Mouse (Mus musculus): ENCODE data around the gene Donson. TPM values are rescaled to one million over a fixed set of nuclear protein-coding genes. Genes with fewer than 3 reads are reported as not detected.
A peak's percentile ranks its signal among the peaks of the same experiment; 100 is the strongest.
"Not testable (repeated sequence)": the region's sequence is repeated elsewhere in the genome, so short reads cannot be mapped to it uniquely, and the experiment has no call there.

Gene Donson
- polyA plus RNA-seq, 1 experiment from 2014 or later: 15.3 TPM

GRCm38 (mm10) chr16:91649781-91650180 is 38.8 kb downstream of the Donson start:
- Histone ChIP-seq H3K9ac (ENCODE audit: low read length) (no peak overlapping the region), H3K27me3 (replicated peaks; ENCODE audit: control insufficient read depth, insufficient read depth, low read length) (no peaks in the 10 kb centered on the region), H3K4me3 (ENCODE audit: low read depth, low read length) (no peak overlapping the region), H3K4me1 (ENCODE audit: control insufficient read depth, insufficient read depth, low read length) (peaks cover 9% of the 10 kb centered on the region), H3K9me3 (replicated peaks; ENCODE audit: control insufficient read depth, low read length) (no peaks in the 10 kb centered on the region), H3K27ac (ENCODE audit: low read depth, low read length) (no peak overlapping the region), H3K36me3 (ENCODE audit: control insufficient read depth, insufficient read depth, low read length) (peaks cover 26% of the 10 kb centered on the region), H3K4me2 (ENCODE audit: low read length) (peak overlapping the region; percentile 31)
- DNase-seq (ENCODE audit: low spot score): no peak
- ATAC-seq: no peak

GRCm38 (mm10) chr16:91649246-91649645 is 39.3 kb downstream of the Donson start:
- Histone ChIP-seq H3K4me2 (ENCODE audit: low read length) (peak overlapping the region; percentile 93), H3K9ac (ENCODE audit: low read length) (peak overlapping the region; percentile 26), H3K27ac (ENCODE audit: low read depth, low read length) (no peak overlapping the region), H3K36me3 (ENCODE audit: control insufficient read depth, insufficient read depth, low read length) (peaks cover 21% of the 10 kb centered on the region), H3K4me1 (ENCODE audit: control insufficient read depth, insufficient read depth, low read length) (peaks cover 9% of the 10 kb centered on the region), H3K4me3 (ENCODE audit: low read depth, low read length) (peak overlapping the region; percentile 73), H3K9me3 (replicated peaks; ENCODE audit: control insufficient read depth, low read length) (no peaks in the 10 kb centered on the region), H3K27me3 (replicated peaks; ENCODE audit: control insufficient read depth, insufficient read depth, low read length) (no peaks in the 10 kb centered on the region)
- DNase-seq (ENCODE audit: low spot score) (no peak), ATAC-seq (no peak)
- WGBS: 59% methylated on average over 3 of the region's 3 CpGs

- H3K9me3 ChIP-seq (replicated peaks; ENCODE audit: control insufficient read depth, low read length): no peaks in the 10 kb centered on the region
- peaks cover 9% of the 10 kb centered on the region for H3K4me1 ChIP-seq (ENCODE audit: control insufficient read depth, insufficient read depth, low read length)
- H3K4me2 ChIP-seq (ENCODE audit: low read length): peak overlapping the region; percentile 93
- H3K36me3 ChIP-seq (ENCODE audit: control insufficient read depth, insufficient read depth, low read length): peaks cover 12% of the 10 kb centered on the region
- ATAC-seq (peak; percentile 65), DNase-seq (ENCODE audit: low spot score) (peak; percentile 67)
- H3K9ac ChIP-seq (ENCODE audit: low read length): peak overlapping the region; percentile 88
- peak overlapping the region; percentile 93 for H3K27ac ChIP-seq (ENCODE audit: low read depth, low read length)
- H3K4me3 ChIP-seq (ENCODE audit: low read depth, low read length): peak overlapping the region; percentile 73
- WGBS: under 1% methylated on average over 24 of the region's 25 CpGs
- H3K27me3 ChIP-seq (replicated peaks; ENCODE audit: control insufficient read depth, insufficient read depth, low read length): no peaks in the 10 kb centered on the region
Measured at GRCm38 (mm10) chr16:91648220-91648550, 40.4 kb downstream of the Donson start.

DNA sequence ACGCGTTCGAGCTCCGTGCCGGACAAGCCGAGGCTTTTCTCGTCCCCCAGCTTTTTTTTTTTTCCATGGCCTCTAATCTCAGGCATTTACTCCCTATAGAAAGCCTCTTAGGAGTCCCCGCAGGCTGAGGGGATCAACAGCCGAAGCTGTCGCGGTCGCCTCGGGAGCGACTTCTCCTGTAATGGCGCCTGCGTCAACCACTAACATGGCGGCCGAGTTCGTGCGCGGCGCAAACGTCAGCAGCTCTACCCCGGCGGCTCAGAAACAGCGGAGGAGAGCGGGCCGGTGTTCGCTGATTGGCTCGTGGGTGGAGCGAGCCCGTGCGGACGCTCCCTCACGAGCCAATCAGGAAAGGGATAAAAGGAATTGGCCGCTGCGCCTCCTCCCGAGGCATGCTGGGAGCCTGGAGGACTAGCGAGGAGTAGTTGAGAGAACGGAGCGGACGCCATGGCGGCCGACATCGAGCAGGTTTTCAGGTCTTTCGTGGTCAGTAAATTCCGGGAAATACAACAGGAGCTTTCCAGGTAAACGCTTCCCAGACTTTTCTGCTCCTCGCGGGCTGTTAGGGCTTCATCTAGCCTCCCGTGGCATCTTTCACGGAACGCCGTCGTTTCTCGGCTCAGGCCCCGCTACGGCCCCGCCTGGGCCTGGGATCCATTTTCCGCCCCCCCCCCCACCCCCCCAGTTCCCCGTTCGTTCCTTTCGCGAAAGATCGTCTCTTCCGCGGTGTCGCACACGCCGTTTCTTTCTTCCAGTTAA is 40.9 kb downstream of the Donson start, which contains the start of gene Son:
Gene Son, plus strand, starts transcription at position 46 of the 759 bp plus-strand sequence.
- DNase-seq (ENCODE audit: low spot score): peak; percentile 99
- Histone ChIP-seq H3K27ac (ENCODE audit: low read depth, low read length) (peak within 1 kb of the TSS; percentile 93), H3K4me2 (ENCODE audit: low read length) (peak within 1 kb of the TSS; percentile 93), H3K4me3 (ENCODE audit: low read depth, low read length) (peak within 1 kb of the TSS; percentile 73), H3K27me3 (replicated peaks; ENCODE audit: control insufficient read depth, insufficient read depth, low read length) (no peaks in the 10 kb centered on the region), H3K9ac (ENCODE audit: low read length) (peak within 1 kb of the TSS; percentile 88), H3K4me1 (ENCODE audit: control insufficient read depth, insufficient read depth, low read length) (peaks cover 9% of the 10 kb centered on the region), H3K36me3 (ENCODE audit: control insufficient read depth, insufficient read depth, low read length) (peaks cover 14% of the 10 kb centered on the region), H3K9me3 (replicated peaks; ENCODE audit: control insufficient read depth, low read length) (no peaks in the 10 kb centered on the region)
- ATAC-seq: peak; percentile 97
- under 1% methylated on average over 68 of the region's 70 CpGs for WGBS

GRCm38 (mm10) chr16:91646681-91647419 is 41.7 kb downstream of the Donson start, which contains the start of gene Gart:
Gart (minus strand) TSS chr16:91646952.
- WGBS: under 1% methylated on average over 59 of the region's 59 CpGs
- peak; percentile 93 for DNase-seq (ENCODE audit: low spot score)

GRCm38 (mm10) chr16:91645995-91646602 is 42.5 kb downstream of the Donson start:
- peak overlapping the region; percentile 93 for H3K4me2 ChIP-seq (ENCODE audit: low read length)
- peaks cover 18% of the 10 kb centered on the region for H3K36me3 ChIP-seq (ENCODE audit: control insufficient read depth, insufficient read depth, low read length)
- DNase-seq (ENCODE audit: low spot score) (peak; percentile 38), ATAC-seq (no peak)
- peaks cover 9% of the 10 kb centered on the region for H3K4me1 ChIP-seq (ENCODE audit: control insufficient read depth, insufficient read depth, low read length)
- no peaks in the 10 kb centered on the region for H3K27me3 ChIP-seq (replicated peaks; ENCODE audit: control insufficient read depth, insufficient read depth, low read length)
- WGBS: under 1% methylated on average over 11 of the region's 11 CpGs
- no peaks in the 10 kb centered on the region for H3K9me3 ChIP-seq (replicated peaks; ENCODE audit: control insufficient read depth, low read length)
- H3K4me3 ChIP-seq (ENCODE audit: low read depth, low read length): peak overlapping the region; percentile 73
- H3K27ac ChIP-seq (ENCODE audit: low read depth, low read length): peak overlapping the region; percentile 93; the same call in 1 of the 2 replicates
- peak overlapping the region; percentile 79 for H3K9ac ChIP-seq (ENCODE audit: low read length)

More at GRCm38 (mm10) chr16:91646681-91647419, 41.7 kb downstream of the Donson start, which contains the start of gene Gart:
- peak within 1 kb of the TSS; percentile 73 for H3K4me3 ChIP-seq (ENCODE audit: low read depth, low read length)
- H3K36me3 ChIP-seq (ENCODE audit: control insufficient read depth, insufficient read depth, low read length): peaks cover 14% of the 10 kb centered on the region
- H3K27me3 ChIP-seq (replicated peaks; ENCODE audit: control insufficient read depth, insufficient read depth, low read length): no peaks in the 10 kb centered on the region
- H3K4me1 ChIP-seq (ENCODE audit: control insufficient read depth, insufficient read depth, low read length): peaks cover 9% of the 10 kb centered on the region
- peak within 1 kb of the TSS; percentile 93 for H3K4me2 ChIP-seq (ENCODE audit: low read length)
- H3K27ac ChIP-seq (ENCODE audit: low read depth, low read length): peak within 1 kb of the TSS; percentile 93
- H3K9ac ChIP-seq (ENCODE audit: low read length): peak within 1 kb of the TSS; percentile 88
- peak; percentile 89 for ATAC-seq
- no peaks in the 10 kb centered on the region for H3K9me3 ChIP-seq (replicated peaks; ENCODE audit: control insufficient read depth, low read length)

GRCm38 (mm10) chr16:91645420-91645819 is 43.1 kb downstream of the Donson start:
- not testable (repeated sequence) for H3K4me2 ChIP-seq (ENCODE audit: low read length); H3K9me3 ChIP-seq (replicated peaks; ENCODE audit: control insufficient read depth, low read length); DNase-seq (ENCODE audit: low spot score); H3K4me3 ChIP-seq (ENCODE audit: low read depth, low read length); H3K4me1 ChIP-seq (ENCODE audit: control insufficient read depth, insufficient read depth, low read length); ATAC-seq; H3K9ac ChIP-seq (ENCODE audit: low read length); H3K27me3 ChIP-seq (replicated peaks; ENCODE audit: control insufficient read depth, insufficient read depth, low read length); H3K27ac ChIP-seq (ENCODE audit: low read depth, low read length)
- WGBS: no CpG with 5 or more reads among the region's 2 CpGs
- peaks cover 23% of the 10 kb centered on the region for H3K36me3 ChIP-seq (ENCODE audit: control insufficient read depth, insufficient read depth, low read length)

DNA sequence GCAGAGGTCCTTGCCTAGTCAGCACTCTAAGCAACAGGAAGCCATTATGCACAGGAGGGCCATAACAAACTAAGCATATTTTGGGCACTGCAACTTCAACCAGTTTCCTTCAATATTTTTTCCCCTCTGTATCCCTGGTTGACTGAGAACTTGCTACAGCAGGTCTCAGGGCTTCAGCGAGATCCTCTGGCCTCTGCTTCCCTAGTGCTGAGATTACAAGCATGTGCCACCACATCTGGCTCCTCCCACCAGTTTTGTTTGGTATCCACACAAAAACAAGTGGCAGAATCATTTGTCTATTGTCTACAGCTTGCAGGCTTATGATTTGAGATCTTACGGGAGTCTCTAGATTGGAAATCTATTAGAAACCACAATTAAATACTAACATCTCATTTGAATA is 43.7 kb downstream of the Donson start:
- no peak overlapping the region for H3K4me3 ChIP-seq (ENCODE audit: low read depth, low read length)
- H3K9me3 ChIP-seq (replicated peaks; ENCODE audit: control insufficient read depth, low read length): no peaks in the 10 kb centered on the region
- no peaks in the 10 kb centered on the region for H3K27me3 ChIP-seq (replicated peaks; ENCODE audit: control insufficient read depth, insufficient read depth, low read length)
- DNase-seq (ENCODE audit: low spot score) (no peak), ATAC-seq (no peak)
- 82% methylated on average over 2 of the region's 2 CpGs for WGBS
- no peak overlapping the region for H3K9ac ChIP-seq (ENCODE audit: low read length)
- peaks cover 9% of the 10 kb centered on the region for H3K4me1 ChIP-seq (ENCODE audit: control insufficient read depth, insufficient read depth, low read length)
- no peak overlapping the region for H3K4me2 ChIP-seq (ENCODE audit: low read length)
- peaks cover 28% of the 10 kb centered on the region for H3K36me3 ChIP-seq (ENCODE audit: control insufficient read depth, insufficient read depth, low read length)
- H3K27ac ChIP-seq (ENCODE audit: low read depth, low read length): no peak overlapping the region
